Mouse (Mus musculus) kidney, postnatal 14 days (tissue): Measurements from ENCODE around the gene Nol8.
A peak's percentile ranks its signal among the peaks of the same experiment; 100 is the strongest.

Source experiments
- DNase-seq: peaks from one replicate; pipeline ENCODE4 v3.0.0; 2022; ENCODE audit warnings: mixed read lengths

Gene Nol8

DNA sequence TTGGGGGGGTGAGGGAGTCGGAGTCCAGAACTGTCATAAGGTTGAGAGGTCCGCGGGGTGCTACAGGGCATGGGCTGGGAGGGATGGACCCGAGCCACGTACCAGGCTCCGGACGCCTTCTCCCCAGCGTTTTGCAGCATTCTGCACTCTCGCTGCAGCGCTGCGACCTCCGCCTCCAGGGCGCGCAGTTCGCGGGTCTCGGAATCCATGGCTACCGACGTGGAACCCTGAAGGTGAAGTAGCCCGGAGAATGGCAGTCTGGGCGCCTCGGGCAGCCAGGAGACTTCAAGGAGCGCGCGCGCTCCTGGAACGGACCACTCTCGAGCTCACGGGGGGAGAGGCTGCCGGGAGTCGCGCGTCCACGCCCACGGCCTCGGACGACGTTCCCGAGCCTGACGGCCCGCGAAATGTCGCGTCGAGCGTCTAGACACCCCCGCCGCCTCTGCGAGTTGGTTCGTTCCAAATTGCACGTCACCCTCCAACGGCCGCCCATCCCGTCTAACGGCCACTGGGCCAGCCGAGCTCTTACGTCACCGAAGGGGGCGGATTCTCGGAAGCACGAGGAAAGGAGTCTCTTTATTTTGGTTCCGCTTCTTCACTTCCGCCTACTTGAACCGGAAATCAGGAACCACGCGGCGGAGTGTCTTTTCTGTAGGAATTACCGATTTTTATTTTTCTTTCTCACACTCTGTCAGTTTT, at the start of gene Nol8, which contains the start of gene Cenpp:
TSS of gene Nol8 (plus strand) at position 598 of the 699 bp plus-strand sequence.
TSS of gene Cenpp (minus strand) at position 305 of the 699 bp plus-strand sequence.
- DNase-seq = peak; percentile 99

DNA sequence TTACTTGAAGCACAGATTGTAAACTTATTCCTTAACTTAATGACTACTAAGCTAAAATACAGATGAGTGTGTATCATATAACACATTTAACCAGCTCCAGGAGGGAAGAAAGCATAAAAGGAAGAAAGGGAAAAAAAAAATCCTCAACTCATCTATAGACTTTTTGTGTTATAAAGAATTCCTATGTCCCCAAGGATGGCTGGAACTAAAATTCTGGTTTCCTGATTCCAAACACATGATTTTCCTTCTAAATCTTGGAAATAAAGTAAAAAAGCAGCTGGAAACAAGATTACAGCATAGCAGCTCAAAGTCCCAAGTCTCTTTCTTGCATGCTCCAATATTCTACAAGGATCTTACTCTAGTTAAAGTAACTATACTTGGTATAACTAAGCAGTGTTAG, 49.3 kb upstream of the Nol8 start:
- no peak for DNase-seq

DNA sequence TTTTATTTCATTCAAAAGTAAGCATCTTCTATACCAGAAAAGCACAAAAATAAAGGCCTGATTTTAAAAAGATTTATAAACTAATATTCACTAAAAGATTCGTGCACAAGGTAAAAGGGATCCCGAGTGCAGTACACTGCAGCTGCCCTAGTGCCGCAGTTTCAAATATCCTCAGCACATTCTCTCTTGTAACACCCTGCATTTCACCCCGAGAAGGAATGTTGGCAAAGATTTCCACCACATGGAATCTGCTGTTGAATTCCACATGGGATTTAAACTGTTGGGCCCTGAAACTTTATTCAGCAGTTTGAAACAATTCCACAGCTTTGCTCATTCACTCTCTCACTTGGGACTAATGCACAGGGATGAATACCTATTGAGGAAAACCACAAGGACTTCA, 45.2 kb upstream of the Nol8 start, which contains the start of gene Ogn:
TSS of gene Ogn (plus strand) at position 333 of the 400 bp plus-strand sequence.
- peak; percentile 65 for DNase-seq

DNA sequence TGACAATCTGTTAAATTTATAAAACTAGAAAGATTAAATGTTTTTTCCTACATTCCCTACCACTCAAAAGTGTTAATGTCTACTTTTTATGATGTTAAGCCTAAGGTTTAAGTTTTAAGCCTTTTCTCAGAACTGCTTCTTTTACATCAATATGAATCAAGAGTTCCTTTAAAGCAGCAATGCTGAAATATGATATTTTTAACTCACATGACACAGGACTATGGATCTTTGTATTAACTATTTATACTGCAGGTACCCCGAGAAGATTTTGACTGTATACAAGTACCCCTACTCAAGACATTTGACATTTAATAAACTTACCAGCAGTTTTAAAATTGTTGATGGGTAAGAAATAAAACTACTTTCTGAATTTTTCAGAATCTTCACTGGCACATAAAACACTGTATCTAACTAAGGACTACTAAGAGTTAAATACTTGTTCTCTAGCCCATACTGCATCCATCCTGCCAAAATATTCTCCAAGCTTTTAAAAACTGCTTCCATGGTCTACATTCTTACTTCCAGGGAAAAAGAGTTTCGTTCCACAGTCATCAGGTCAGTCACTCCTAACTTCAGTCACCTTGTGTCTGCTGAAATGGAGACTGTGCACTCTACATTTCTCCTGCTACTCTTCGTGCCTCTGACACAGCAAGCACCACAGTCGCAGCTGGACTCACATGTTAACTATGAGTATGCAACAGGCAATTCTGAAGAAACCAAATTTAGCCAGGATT, 44.1 kb upstream of the Nol8 start:
- DNase-seq = no peak

DNA sequence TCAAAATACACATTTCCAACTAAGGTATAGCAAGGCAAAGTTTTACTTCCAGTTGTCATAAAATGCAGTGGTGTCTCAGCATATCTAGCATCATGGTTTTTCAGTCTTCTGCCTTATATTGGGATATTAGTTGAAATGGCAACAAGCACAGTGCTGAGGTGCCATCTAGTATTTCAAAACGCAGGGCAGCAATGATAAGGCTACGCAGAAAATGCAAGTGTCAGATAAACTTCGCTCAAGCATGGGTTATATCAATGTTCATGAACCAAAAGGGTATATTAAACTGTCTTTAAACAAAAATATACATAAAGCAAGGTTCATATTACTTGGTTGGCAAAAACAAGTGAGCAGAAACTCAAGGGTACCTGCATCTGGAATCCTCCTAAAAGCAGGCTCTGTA, 35.9 kb upstream of the Nol8 start:
- DNase-seq = no peak

DNA sequence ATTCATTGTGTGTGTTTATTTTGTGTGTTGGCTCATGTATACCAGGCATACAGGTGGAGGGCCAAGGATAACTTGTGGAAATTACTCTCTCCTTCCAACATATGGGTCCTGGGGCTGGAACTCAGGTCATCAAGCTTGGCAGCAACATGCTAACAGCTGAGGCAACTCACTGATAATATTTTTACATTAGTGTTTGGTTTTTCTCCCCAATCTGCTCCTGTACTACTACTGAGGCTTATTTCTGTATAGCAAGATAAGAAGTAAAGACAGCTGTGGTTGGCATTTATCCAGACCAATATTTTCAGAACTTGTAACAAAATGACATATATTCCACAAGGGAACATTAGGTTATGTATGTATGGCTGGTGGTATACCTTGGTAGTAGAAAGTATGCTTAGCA, 34.5 kb upstream of the Nol8 start:
- no peak for DNase-seq

DNA sequence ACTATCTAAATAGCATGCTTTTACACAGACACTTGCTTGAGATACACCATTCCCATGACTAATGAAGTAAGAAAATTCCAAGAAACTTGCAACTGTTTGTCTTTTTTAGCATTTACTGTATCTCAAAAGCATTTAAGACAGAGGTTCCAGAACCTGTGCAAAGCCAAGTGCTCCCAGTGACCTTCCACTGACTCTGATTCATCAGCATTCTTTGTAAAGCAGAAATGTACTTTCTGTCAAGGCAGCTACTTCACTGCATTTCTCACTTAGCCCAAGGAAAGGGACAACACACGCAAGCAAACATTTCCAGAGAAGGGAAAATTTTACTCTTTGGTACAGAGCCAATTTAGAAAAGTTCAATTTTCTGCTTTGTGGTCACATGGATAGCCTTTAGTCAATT, 29.7 kb upstream of the Nol8 start:
- DNase-seq = no peak

DNA sequence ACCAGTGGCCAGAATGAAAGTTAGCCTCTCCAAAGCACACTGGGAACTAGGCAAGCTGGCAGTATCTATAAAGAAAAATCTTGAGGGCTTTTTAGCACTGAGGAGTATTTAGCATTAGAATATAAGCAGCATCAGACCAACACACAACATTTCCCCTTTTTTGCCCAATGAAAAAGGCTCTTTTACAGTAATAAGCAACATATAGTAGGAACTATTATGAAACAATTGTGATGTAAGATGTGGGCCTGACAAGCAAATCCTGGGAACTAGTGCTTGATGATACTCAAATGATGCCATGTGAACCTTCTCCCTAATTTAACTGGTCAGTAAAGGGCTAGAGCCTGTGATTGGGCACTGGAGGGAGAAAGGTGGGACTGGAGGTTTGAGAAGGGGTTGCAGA, 24.7 kb upstream of the Nol8 start:
- no peak for DNase-seq

DNA sequence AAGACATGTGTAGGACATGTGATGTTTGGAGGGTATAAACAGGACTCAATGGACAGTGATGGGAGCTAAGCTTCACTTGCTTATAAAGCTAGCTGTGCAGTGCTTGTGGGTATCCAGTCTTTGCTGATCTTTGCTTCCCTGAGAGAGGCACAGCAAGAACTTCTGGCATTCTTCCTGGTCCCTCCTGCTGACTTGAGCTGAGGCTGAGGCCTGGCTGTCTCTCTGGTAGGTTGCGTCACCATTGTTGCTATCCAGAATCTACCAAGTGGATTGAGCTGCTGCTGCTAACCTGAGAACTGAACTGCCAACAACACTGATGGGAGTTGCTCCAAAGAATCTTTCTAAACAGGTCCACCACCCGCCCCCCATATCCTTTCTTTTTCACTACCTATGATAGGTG, 23.8 kb upstream of the Nol8 start:
- no peak for DNase-seq

DNA sequence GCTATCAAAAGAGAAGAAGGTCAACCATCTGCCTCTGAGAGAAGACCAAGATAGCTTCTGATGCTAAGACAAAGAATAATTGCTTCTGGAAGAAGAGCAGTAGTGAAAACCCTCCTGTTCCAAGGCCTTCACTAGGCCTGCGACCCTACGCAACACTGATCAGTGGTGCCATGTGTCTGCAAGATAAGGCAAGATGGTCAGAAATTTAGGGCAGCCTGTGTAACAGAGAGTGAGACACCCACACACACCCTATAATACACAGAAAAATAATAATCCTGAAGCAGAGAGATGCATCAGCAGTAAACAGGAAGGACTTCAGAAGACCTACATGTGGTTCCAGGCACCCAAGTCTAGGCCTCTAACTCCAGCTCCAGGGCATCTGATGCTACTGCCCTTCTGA, 12.9 kb upstream of the Nol8 start:
- DNase-seq = no peak

DNA sequence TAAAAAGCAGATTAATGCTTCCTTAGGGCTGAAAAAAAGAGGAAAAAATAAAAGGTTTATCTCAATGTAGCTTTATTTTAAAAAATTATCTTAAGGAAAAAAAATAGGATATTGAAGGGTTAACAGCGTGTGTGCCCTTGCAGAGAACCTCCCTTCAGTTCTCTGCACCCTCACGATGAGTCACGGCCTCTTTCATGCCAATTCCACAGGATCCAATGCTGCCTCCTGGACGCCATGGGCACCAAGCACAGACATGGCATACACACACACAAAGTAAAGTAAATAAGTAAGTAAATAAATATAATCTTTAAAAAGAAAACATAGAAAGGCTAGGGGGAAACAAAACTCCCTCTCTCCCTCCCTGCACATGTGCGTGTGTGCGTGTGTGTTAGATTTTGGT, 10.2 kb upstream of the Nol8 start:
- DNase-seq = no peak

DNA sequence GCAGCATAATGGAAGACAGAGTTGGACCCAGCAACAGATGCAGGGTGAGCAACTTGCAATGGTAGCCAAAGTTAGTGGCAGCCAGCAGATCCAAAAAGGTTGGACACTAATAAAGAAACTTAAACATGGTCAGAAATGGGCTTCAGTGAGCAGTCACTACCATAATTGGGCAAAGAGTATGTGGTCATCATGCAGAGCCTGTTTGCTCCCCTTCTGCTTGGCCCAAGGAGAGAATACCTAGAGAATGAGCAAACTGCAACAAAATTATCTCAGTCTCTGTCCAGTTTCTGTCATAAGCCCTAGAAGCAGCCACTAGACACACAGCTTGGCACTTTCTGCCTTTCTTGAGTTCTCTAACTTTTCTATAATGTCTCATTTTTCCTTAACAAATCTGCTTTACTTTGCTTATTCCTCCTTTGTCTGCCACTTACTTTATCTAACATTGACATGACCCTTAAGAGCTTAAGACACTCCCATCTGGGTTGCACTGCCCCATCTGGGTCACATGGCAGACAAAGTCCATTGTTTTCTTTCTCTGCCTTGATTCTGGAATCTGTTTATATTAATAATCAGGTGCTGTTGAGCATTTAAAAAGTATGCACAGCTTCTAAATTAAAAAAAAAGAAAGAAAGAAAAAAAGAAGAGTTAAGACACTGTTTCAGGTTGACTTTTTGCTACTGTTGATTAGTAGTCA, 9.1 kb upstream of the Nol8 start:
- DNase-seq = no peak

DNA sequence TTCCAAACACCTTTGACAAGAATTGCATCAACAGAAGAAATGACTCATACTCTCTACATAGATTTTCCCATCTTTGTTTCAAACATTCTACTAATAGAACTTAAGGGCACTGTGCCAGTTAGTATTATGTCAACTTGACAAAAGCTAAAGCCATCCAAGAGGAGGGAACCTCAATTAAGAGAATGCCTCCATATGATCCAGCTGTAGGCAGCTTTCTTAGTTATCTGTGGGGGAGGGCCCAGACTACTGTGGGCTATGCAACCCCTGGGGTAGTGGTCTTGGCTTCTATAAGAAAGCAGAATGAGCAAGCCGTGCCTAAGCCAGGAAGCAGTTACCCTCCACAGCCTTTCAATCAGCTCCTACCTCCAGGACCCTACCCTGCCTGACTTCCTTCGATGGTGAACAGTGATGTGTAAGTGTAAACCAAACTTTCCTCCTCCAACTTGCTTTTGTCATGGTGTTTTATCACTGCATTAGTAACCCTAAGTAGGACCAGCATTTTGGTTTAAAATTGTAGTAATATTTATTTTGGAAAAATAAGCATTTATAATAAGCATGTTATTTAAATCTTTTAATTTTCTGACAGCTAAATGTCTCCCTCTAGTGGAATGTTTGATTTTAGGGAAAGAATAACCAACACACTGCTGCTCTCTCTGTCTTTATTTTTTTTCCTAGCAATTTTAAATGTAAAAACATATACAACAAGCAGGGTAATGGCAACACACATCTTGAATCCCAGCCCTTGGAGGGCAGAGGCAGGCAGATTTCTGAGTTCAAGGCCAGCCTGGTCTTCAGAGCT, 7.9 kb upstream of the Nol8 start:
- no peak for DNase-seq

DNA sequence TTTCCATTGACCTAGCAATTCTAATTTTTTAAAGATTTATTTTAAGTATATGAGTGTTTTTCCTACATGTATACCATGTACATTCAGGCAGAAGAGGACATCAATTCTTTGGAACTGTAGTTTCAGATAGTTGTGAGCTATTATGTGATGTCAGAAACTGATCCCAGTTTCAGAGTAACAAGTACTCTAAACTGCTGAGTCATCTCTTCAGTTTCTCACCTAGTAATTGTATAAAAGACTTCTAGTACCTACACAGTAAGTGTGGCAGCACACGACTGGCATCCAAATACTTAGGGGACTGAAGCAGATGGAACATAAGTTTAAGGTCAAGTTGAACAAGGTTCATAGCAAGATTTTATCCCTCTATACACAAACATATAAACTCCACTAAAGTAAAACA, 6.9 kb upstream of the Nol8 start:
- DNase-seq = no peak

DNA sequence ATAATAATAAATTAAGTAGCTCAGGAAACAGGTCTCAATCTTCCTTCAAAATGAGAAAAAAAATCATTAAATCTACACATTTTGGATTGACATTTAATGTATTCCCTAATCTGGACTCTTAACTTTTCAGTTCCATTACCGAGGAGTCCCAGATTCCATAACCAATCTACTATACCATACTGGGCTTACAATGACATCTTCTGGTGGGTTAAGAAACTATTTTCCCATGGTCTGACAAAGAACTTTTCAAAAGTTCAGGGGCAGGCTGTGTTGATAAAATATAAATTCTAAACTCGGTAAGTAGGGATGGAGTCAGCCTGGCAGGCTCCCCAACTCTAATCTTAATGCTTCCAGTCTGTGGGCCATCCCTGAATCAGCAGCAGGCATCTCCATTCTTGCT, 1.7 kb upstream of the Nol8 start:
- no peak for DNase-seq

DNA sequence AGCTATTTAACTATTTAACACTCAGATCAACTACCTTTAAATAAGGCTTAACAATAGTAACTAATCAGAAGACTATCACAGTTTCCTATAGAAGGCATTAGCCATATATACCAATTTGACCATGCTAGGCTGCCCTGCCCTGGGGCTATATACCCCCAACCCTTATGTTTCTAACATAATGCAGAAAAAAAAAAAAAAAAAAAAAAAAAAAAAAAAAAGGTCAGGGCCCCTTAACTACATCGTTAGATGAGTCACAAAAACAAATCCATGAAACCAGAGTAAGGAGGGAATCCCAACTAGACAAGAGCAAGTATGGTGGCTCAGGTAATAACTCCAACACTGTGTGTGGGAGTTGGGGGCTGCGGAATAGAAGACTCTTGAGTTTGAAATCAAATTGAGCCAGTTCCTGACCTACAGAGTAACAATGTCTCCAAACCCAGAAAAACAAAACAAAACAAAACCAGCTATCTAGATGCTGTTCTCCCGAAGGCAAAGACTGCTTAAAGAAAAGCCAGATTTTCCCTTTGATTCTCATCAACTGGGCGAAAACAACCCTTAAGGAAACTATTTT, 1.0 kb upstream of the Nol8 start:
- no peak for DNase-seq

DNA sequence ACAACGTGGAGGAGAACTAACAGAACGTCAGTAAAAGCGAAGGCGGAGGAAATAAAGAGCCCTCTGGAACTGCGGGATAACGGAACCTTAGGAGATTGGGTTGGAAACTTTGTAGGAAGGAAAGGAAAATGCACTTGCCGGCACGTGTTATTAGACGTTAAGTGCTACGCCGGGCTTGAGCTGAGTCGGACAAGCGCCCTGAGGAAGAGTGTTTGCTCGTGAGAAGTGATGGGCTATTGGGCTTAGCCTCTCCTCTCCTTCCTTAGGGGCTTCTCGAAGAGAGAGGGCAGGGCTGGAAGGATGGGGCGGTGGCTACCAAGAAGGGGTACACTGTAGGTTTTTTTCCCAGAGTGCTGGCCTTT, 283 bp downstream of the Nol8 start:
- DNase-seq = no peak

DNA sequence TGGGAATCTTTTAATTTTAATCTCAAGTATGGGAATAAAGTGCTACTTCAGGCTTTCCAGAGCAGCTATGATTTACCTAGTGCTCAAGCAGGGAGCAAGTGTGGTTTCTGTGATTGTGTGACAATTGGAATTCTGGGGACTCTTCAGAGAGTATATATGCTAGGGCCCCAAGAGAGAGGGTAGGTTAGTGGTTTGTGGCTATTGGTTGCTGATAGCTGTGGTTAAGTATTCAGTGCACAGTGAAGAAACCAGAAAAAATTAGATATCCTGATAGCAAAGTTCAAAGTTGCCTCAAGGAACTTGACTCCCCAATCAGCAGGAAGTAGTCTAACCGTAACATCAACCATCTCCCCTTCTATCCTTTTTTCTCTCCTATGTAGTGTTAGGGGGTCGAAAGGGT, 24.9 kb downstream of the Nol8 start:
- no peak for DNase-seq

DNA sequence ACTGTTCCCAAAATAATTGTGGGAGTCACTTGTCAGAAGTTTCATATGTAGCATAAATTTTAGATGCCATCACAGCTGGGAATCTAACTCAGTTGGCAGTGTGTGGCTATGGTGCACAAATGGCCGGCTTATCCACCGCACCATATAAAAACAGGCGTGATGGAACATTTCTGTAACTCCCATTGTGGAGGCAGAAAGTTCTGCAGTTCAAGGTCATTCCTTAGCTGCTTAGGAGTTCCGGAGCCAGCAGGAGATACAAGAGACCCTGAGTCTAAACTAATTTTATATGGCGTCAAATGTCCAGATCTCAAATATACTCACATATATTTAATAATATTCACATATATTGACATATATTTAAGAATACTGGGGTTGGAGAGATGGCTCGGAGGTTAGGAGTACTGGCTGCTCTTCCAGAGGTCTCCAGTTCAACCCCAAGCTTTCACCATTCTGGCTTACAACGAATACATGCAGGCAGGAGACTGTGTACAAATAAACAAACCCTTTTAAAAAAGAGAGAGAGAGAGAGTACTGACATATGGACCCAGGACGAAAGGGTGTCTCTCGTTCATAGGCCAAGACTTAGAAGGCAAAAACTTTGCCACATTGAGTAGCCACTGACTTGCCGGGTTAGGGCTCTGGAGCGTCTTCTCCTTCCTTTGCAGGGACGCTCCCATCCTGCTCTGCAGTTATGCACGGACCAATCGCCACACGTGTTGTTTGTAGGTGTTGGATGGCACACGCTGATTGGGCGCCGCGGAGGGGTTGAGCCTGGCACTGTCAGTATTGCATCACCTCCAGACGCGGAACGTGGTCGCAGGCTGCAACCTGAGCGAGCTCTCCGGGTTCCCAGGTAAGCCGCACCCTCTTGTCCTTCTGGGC, 28.7 kb downstream of the Nol8 start, which contains the start of gene Iars:
TSS of gene Iars (plus strand) at position 750 of the 882 bp plus-strand sequence.
- DNase-seq = peak; percentile 98

DNA sequence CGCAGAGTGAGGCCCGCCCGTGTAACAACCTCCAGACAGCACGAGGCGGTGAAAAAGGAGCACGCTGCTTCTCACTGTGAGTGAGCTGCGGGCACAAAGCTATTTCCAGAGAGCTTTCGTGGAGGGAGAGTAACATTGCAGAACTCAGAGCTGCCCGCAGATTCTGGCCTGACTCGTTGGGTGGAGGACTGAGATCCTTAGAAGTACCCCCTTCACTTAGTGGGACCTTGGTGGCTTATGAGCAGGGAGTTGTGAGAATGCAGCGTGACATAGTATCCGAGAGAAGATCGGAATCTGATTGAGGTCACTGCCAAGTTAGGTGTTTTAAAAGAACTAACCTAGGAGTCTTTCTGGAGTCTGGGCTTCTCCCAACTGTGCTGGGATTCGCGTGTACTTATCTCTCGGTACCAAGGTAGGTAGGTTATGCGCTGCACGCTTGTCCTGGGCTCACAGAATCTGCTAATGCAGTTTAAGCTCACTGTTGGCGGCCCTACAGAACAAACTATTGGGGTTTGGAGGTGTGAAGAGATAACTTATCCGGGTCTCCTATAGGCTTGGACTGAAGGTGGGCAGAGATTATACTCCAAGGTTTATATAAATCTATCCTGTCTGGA, 29.5 kb downstream of the Nol8 start:
- DNase-seq = peak; percentile 21

DNA sequence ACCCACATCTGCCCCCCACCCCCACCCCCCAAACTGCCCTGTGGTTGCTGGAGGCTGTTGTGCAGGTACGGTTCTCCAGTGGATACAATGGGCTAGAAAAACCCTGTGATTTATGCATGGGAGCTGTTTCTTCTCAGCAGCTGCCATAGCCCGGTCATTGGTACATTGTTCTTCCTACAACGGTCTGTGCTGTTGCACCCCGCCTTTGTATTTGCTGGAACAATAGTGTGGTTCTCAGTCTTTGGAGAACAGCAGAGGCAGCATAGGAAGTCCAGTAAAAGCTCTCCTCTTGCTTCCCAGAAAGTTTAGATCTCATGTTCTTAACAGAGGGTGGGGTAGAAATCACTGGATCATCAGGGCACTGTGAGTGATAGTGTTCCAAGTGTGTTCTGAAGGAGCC, 31.4 kb downstream of the Nol8 start:
- no peak for DNase-seq
